Comparison of ENCODE assay signal across 18 mouse cellular contexts in genomic region chr13:26497086-26497485, GRCm38 (mm10).
DNase-seq lines count a peak whose midpoint lies in the region; TF ChIP-seq lines count a peak whose summit lies in the region.
"Had no signal": no experiment of that assay in that cellular context is flagged by ENCODE, and none has a peak within 500 bp of the region (broad histone marks: within the 10 kb centered on the region; RNA-seq: fewer than 3 reads in every experiment).

No protein-coding gene starts in this region.

- TF ChIP-seq POLR2A in brain, embryonic 14.5 days (IDR thresholded peaks at IDR 0.05; ENCODE audit: borderline replicate concordance, extremely low read depth, insufficient read depth, insufficient read length, poor library complexity, severe bottlenecking): no peak

- no peak for TF ChIP-seq CTCF in brain, embryonic 14.5 days (IDR thresholded peaks at IDR 0.05; ENCODE audit: borderline replicate concordance, extremely low read depth, insufficient read depth, insufficient read length)

- DNase-seq in layer of hippocampus, adult 11-12 months (ENCODE audit: low spot score): peak; percentile 3
- no peak for DNase-seq in layer of hippocampus, postnatal 10 days (ENCODE audit: low spot score in 2 of 2)
- peak; percentile 2 for DNase-seq in layer of hippocampus, adult 9-10 months (ENCODE audit: low spot score)
- DNase-seq in layer of hippocampus, postnatal 25 days (ENCODE audit: extremely low spot score in 1 of 2, low spot score in 1 of 2): no peak
- peak; percentile 63 for DNase-seq in brain, embryonic 14.5 days (ENCODE audit: low read depth)
- DNase-seq in yolk sac, embryonic 10.5 days (ENCODE audit: low spot score): no peak
- DNase-seq: adrenal gland, adult 8-10 months; adrenal gland, postnatal 25 days; cerebellum, adult 11 months; cerebellum, adult 2 months; cerebellum, adult 9-11 months; cerebellum, postnatal 25 days; embryo, embryonic 11 days; gastrocnemius, postnatal 10 days; gastrocnemius, postnatal 36 days; heart, adult 2 months; heart, postnatal 14 days; heart, postnatal 4 days had no signal

Comparison
In these comparisons a context has a peak if more than half of its experiments do, and no peak if none do; other contexts are left out.
1. DNase-seq: peak in layer of hippocampus, adult 11-12 months (single experiment), layer of hippocampus, adult 9-10 months (single experiment) and brain, embryonic 14.5 days (single experiment); none in layer of hippocampus, postnatal 10 days (0 of 2), layer of hippocampus, postnatal 25 days (0 of 2) and yolk sac, embryonic 10.5 days (single experiment).